Mouse (Mus musculus) embryonic facial prominence, embryonic 12.5 days (tissue): ENCODE measurements around the gene Gm10840. TPM values are rescaled to one million over a fixed set of nuclear protein-coding genes. Genes with fewer than 3 reads are reported as not detected.

Experiments used
- ATAC-seq: fragments of 200-750 bp; cut with Nextera tagmentation; 2 replicates; pipeline ENCODE4 v1.8.0; 2017; ENCODE audit not compliant: insufficient number of reproducible peaks, insufficient read depth, low FRiP score, low TSS enrichment
- H3K27ac ChIP-seq: fragments of 300-500 bp; sonication (generic); 2 replicates; pipeline ENCODE4 v1.5.1; 2016; ENCODE audit warnings: mild to moderate bottlenecking
- H3K27me3 ChIP-seq: fragments of 300-500 bp; sonication (generic); 2 replicates; pipeline ENCODE4 v1.6.1; 2016; ENCODE audit warnings: mild to moderate bottlenecking, moderate library complexity
- H3K36me3 ChIP-seq: fragments of 300-500 bp; sonication (generic); 2 replicates; pipeline ENCODE4 v1.6.1; 2016; ENCODE audit warnings: mild to moderate bottlenecking
- H3K4me1 ChIP-seq: fragments of 300-500 bp; sonication (generic); 2 replicates; pipeline ENCODE4 v1.6.1; 2016
- H3K4me2 ChIP-seq: fragments of 300-500 bp; sonication (generic); replicated peaks from 2 replicates; pipeline ENCODE4 v1.6.1; 2016; ENCODE audit warnings: mild to moderate bottlenecking, moderate library complexity
- H3K4me3 ChIP-seq: fragments of 300-500 bp; sonication (generic); 2 replicates; pipeline ENCODE4 v1.5.1; 2016; ENCODE audit warnings: mild to moderate bottlenecking
- H3K9ac ChIP-seq: fragments of 300-500 bp; sonication (generic); 2 replicates; pipeline ENCODE4 v1.6.1; 2016; ENCODE audit warnings: mild to moderate bottlenecking, moderate library complexity
- H3K9me3 ChIP-seq: fragments of 300-500 bp; sonication (generic); 2 replicates; pipeline ENCODE4 v1.6.1; 2016; ENCODE audit warnings: mild to moderate bottlenecking, moderate library complexity
- WGBS: fragments of 180-500 bp; shearing (Covaris S2); methylation state at CpG from one replicate; pipeline ENCODE4 v1.1.7; 2016; 5-methylcytosine and 5-hydroxymethylcytosine counted together
- polyA plus RNA-seq: library from polyadenylated mRNA; unstranded; fragments of >200 nt; fragmentation: Nextera tagmentation; extraction: Ambion mirVana; gene quantifications from 2 replicates; pipeline ENCODE4 v1.2.1, GENCODE M21; 2016

Gm10840 gene
- polyA plus RNA-seq, 1 experiment from 2014 or later = not detected

DNA sequence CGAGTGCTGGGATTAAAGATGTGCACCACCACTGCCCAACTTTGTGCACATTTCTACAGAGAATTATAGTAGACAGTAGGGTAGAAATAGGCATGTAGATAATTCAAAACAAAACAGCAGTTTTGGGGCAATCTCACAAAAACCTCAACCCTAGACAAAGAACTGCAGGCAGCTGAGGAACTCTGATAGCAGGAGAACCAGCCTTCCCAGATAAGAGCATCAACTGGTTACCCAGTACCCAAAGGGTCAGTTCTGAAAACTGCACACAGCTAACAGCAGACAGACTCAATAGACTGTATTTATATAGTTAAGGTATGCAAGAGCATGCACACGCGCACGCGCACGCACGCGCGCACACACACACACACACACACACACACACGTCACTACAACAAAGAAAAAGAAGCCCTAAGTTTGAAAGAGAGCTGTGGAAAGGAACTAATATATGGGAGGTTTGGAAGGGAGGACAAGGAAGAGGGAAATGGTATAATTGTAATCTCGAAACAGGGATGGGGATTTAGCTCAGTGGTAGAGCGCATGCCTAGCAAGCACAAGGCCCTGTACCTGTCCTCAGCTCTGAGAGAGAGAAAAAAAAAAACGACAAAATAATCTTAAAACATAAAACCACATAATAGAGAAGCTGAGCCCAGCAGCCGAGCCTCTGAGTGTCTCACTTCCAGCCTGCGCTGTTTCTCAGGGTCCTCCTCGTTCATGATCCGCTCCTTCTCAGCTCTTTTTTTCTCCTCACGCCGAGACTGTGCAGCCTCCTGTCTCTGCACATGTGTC, 40.9 kb downstream of the Gm10840 start:
- Histone ChIP-seq H3K36me3 (peaks cover 68% of the 10 kb centered on the region), H3K4me2 (no peak overlapping the region), H3K9me3 (no peaks in the 10 kb centered on the region), H3K4me3 (no peak overlapping the region), H3K9ac (no peak overlapping the region), H3K27ac (no peak overlapping the region), H3K4me1 (no peaks in the 10 kb centered on the region), H3K27me3 (no peaks in the 10 kb centered on the region)
- ATAC-seq = no peak
- 94% methylated on average over 19 of the region's 19 CpGs for WGBS

DNA sequence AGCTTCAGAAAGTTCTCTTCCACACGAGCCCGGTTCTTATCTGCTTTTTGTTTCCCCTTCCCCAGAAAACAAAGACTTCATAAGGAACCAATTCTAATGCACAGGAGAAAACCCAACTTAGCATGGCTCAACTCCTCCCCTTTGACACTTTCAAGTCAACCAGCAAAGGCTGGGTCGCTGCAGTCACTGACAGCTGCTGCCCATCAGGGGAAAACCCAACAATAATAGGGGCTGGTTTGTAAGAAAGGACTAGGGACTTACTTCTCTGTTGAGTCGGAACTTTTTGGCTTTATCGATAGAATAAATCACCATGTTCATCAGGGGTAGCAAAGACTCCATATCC, 41.4 kb downstream of the Gm10840 start, which contains the start of gene Strada:
Strada (minus strand) TSS at position 46 of the 343 bp plus-strand sequence.
- peaks cover 70% of the 10 kb centered on the region for H3K36me3 ChIP-seq
- no peak within 1 kb of the TSS for H3K9ac ChIP-seq
- H3K4me1 ChIP-seq = no peaks in the 10 kb centered on the region
- no peak within 1 kb of the TSS for H3K4me3 ChIP-seq
- H3K4me2 ChIP-seq = no peak within 1 kb of the TSS
- H3K27ac ChIP-seq = no peak within 1 kb of the TSS
- WGBS = 89% methylated on average over 5 of the region's 5 CpGs
- ATAC-seq = no peak
- no peaks in the 10 kb centered on the region for H3K27me3 ChIP-seq
- H3K9me3 ChIP-seq = no peaks in the 10 kb centered on the region

Other genes with a start within 250 kb of the Gm10840 start
- 12.1 and 13.6 TPM in 2 replicates for gene Cyb561, start 207.5 kb upstream of the Gm10840 start, polyA plus RNA-seq
- 0.68 and 0.69 TPM in 2 replicates for gene Ace, start 192.9 kb upstream of the Gm10840 start, polyA plus RNA-seq
- gene Ace3, start 166.2 kb upstream of the Gm10840 start, polyA plus RNA-seq = not detected in 2 replicates
- 1.3 and 3.4 TPM in 2 replicates for gene Kcnh6, start 152.7 kb upstream of the Gm10840 start, polyA plus RNA-seq
- 90.6 and 93.4 TPM in 2 replicates for gene Dcaf7, start 124.0 kb upstream of the Gm10840 start, polyA plus RNA-seq
- gene Taco1, start 94.8 kb upstream of the Gm10840 start, polyA plus RNA-seq = 10.8 and 11.1 TPM in 2 replicates
- 31.8 and 33.8 TPM in 2 replicates for gene Map3k3, start 76.2 kb upstream of the Gm10840 start, polyA plus RNA-seq
- 467 and 469 TPM in 2 replicates for gene Limd2, start within 50 bp of the Gm10840 start, polyA plus RNA-seq
- gene Strada, start 41.3 kb downstream of the Gm10840 start, polyA plus RNA-seq = 34.8 and 35.4 TPM in 2 replicates
- gene Ccdc47, start 55.5 kb downstream of the Gm10840 start, polyA plus RNA-seq = 79.4 and 81.7 TPM in 2 replicates
- gene Ddx42, start 56.1 kb downstream of the Gm10840 start, polyA plus RNA-seq = 103 and 104 TPM in 2 replicates
- gene Ftsj3, start 95.2 kb downstream of the Gm10840 start, polyA plus RNA-seq = 63.3 and 67.0 TPM in 2 replicates
- gene Psmc5, start 95.3 kb downstream of the Gm10840 start, polyA plus RNA-seq = 315 and 316 TPM in 2 replicates
- gene Smarcd2, start 112.1 kb downstream of the Gm10840 start, polyA plus RNA-seq = 71.5 and 75.1 TPM in 2 replicates
- 0.24 and 0.47 TPM in 2 replicates for gene Tcam1, start 115.8 kb downstream of the Gm10840 start, polyA plus RNA-seq
- not detected in 2 replicates for gene Gh, start 141.0 kb downstream of the Gm10840 start, polyA plus RNA-seq
- gene Cd79b, start 153.9 kb downstream of the Gm10840 start, polyA plus RNA-seq = 1.5 and 1.7 TPM in 2 replicates
- 0.05 and 0.09 TPM in 2 replicates for gene Scn4a, start 192.4 kb downstream of the Gm10840 start, polyA plus RNA-seq
- gene Prr29, start 204.6 kb downstream of the Gm10840 start, polyA plus RNA-seq = not detected in 2 replicates
- gene Icam2, start 227.2 kb downstream of the Gm10840 start, polyA plus RNA-seq = 23.9 and 29.8 TPM in 2 replicates